Mouse (Mus musculus) hindbrain, embryonic 11.5 days (tissue): ENCODE results near the gene Gm42878. TPM values are rescaled to one million over a fixed set of nuclear protein-coding genes. Genes with fewer than 3 reads are reported as not detected.

ENCODE experiments used
- ATAC-seq: fragments of 200-750 bp; cut with Nextera tagmentation; 2 replicates; pipeline ENCODE4 v1.8.0; 2017; ENCODE audit warnings: mild to moderate bottlenecking, moderate TSS enrichment, moderate library complexity; ENCODE audit not compliant: low FRiP score
- DNase-seq: peaks from one replicate; pipeline ENCODE4 v3.0.0-alpha.2; 2015; ENCODE audit warnings: low spot score
- H3K27ac ChIP-seq: fragments of 300-500 bp; sonication (generic); 2 replicates; pipeline ENCODE4 v1.5.1; 2014; ENCODE audit warnings: mild to moderate bottlenecking, low read depth, low read length
- H3K27me3 ChIP-seq: fragments of 300-500 bp; sonication (generic); 2 replicates; pipeline ENCODE4 v1.6.1; 2014; ENCODE audit warnings: mild to moderate bottlenecking, low read length, moderate library complexity, mixed read lengths; ENCODE audit not compliant: control insufficient read depth, insufficient read depth
- H3K36me3 ChIP-seq: fragments of 300-500 bp; sonication (generic); 2 replicates; pipeline ENCODE4 v1.6.1; 2014; ENCODE audit warnings: mild to moderate bottlenecking, low read length, moderate library complexity, mixed read lengths; ENCODE audit not compliant: control insufficient read depth, insufficient read depth
- H3K4me1 ChIP-seq: fragments of 300-500 bp; sonication (generic); replicated peaks from 2 replicates; pipeline ENCODE4 v1.6.1; 2014; ENCODE audit warnings: low read length, mixed read lengths; ENCODE audit not compliant: control insufficient read depth, insufficient read depth
- H3K4me2 ChIP-seq: fragments of 300-500 bp; sonication (generic); replicated peaks from 2 replicates; pipeline ENCODE4 v1.6.1; 2014; ENCODE audit warnings: mild to moderate bottlenecking, low read depth, low read length
- H3K4me3 ChIP-seq: fragments of 300-500 bp; sonication (generic); 2 replicates; pipeline ENCODE4 v1.5.1; 2014; ENCODE audit warnings: low read depth, low read length
- H3K9ac ChIP-seq: fragments of 300-500 bp; sonication (generic); 2 replicates; pipeline ENCODE4 v1.6.1; 2014; ENCODE audit warnings: low read depth, low read length
- H3K9me3 ChIP-seq: fragments of 300-500 bp; sonication (generic); 2 replicates; pipeline ENCODE4 v1.6.1; 2016; ENCODE audit warnings: low read length; ENCODE audit not compliant: control insufficient read depth
- whole genome bisulfite sequencing: fragments of 180-500 bp; shearing (Covaris S2); extraction: QIAGEN DNeasy Blood & Tissue Kit; methylation state at CpG from one replicate; pipeline ENCODE4 v1.1.7; 2014; 5-methylcytosine and 5-hydroxymethylcytosine counted together
- polyA plus RNA-seq: library from polyadenylated mRNA; unstranded; fragments of >200 nt; fragmentation: Nextera tagmentation; extraction: Ambion mirVana; gene quantifications from 2 replicates; pipeline ENCODE4 v1.2.1, GENCODE M21; 2014

Gene Gm42878
- polyA plus RNA-seq, 1 experiment from 2014 or later, result not detected

GRCm38 (mm10) chr5:121586400-121587039, 41.2 kb upstream of the Gm42878 start:
- H3K4me1 ChIP-seq, result no peaks in the 10 kb centered on the region
- no peaks in the 10 kb centered on the region for H3K36me3 ChIP-seq
- no peaks in the 10 kb centered on the region for H3K27me3 ChIP-seq
- 73% methylated on average over 6 of the region's 6 CpGs for WGBS
- no peak overlapping the region for H3K27ac ChIP-seq
- DNase-seq (no peak), ATAC-seq (no peak)
- no peaks in the 10 kb centered on the region for H3K9me3 ChIP-seq
- no peak overlapping the region for H3K4me3 ChIP-seq
- no peak overlapping the region for H3K9ac ChIP-seq
- H3K4me2 ChIP-seq, result no peak overlapping the region

GRCm38 (mm10) chr5:121585699-121586098, 40.4 kb upstream of the Gm42878 start:
- Histone ChIP-seq H3K27me3 (no peaks in the 10 kb centered on the region), H3K4me2 (no peak overlapping the region), H3K9me3 (no peaks in the 10 kb centered on the region), H3K36me3 (no peaks in the 10 kb centered on the region), H3K4me1 (no peaks in the 10 kb centered on the region), H3K4me3 (no peak overlapping the region), H3K9ac (no peak overlapping the region), H3K27ac (no peak overlapping the region)
- DNase-seq, result no peak
- ATAC-seq, result no peak
- WGBS, result 85% methylated on average over 5 of the region's 5 CpGs

- Histone ChIP-seq H3K27me3 (no peaks in the 10 kb centered on the region), H3K36me3 (no peaks in the 10 kb centered on the region), H3K9me3 (no peaks in the 10 kb centered on the region), H3K4me1 (no peaks in the 10 kb centered on the region), H3K4me3 (no peak overlapping the region), H3K27ac (no peak overlapping the region), H3K9ac (no peak overlapping the region), H3K4me2 (no peak overlapping the region)
- WGBS, result 94% methylated on average over 10 of the region's 10 CpGs
- no peak for ATAC-seq
- no peak for DNase-seq
Observed at GRCm38 (mm10) chr5:121585005-121585404, 39.7 kb upstream of the Gm42878 start.

GRCm38 (mm10) chr5:121583765-121584501, 38.7 kb upstream of the Gm42878 start:
- Histone ChIP-seq H3K27ac (no peak overlapping the region), H3K9ac (no peak overlapping the region), H3K4me2 (no peak overlapping the region), H3K4me1 (no peaks in the 10 kb centered on the region), H3K36me3 (0 out of 2 replicates have a peak, but pooled peaks cover 6% of the 10 kb centered on the region), H3K9me3 (no peaks in the 10 kb centered on the region), H3K4me3 (no peak overlapping the region), H3K27me3 (no peaks in the 10 kb centered on the region)
- ATAC-seq (no peak), DNase-seq (peak; percentile 25)
- 56% methylated on average over 12 of the region's 12 CpGs for WGBS

GRCm38 (mm10) chr5:121581945-121582344, 36.7 kb upstream of the Gm42878 start:
- 0 out of 2 replicates have a peak, but pooled peaks cover 6% of the 10 kb centered on the region for H3K36me3 ChIP-seq
- no peak overlapping the region for H3K9ac ChIP-seq
- H3K27me3 ChIP-seq, result no peaks in the 10 kb centered on the region
- WGBS, result 93% methylated on average over 8 of the region's 8 CpGs
- no peaks in the 10 kb centered on the region for H3K9me3 ChIP-seq
- H3K4me2 ChIP-seq, result no peak overlapping the region
- H3K27ac ChIP-seq, result no peak overlapping the region
- ATAC-seq (no peak), DNase-seq (no peak)
- no peaks in the 10 kb centered on the region for H3K4me1 ChIP-seq
- H3K4me3 ChIP-seq, result no peak overlapping the region

GRCm38 (mm10) chr5:121576927-121577488, 31.7 kb upstream of the Gm42878 start:
- WGBS, result 87% methylated on average over 11 of the region's 11 CpGs
- no peak for ATAC-seq

GRCm38 (mm10) chr5:121575867-121576266, 30.6 kb upstream of the Gm42878 start:
- H3K9me3 ChIP-seq, result no peaks in the 10 kb centered on the region
- no peaks in the 10 kb centered on the region for H3K27me3 ChIP-seq
- 94% methylated on average over 11 of the region's 11 CpGs for WGBS
- no peak for ATAC-seq
- H3K36me3 ChIP-seq, result 0 out of 2 replicates have a peak, but pooled peaks cover 6% of the 10 kb centered on the region
- no peak for DNase-seq
- H3K4me2 ChIP-seq, result no peak overlapping the region
- no peak overlapping the region for H3K4me3 ChIP-seq
- no peak overlapping the region for H3K9ac ChIP-seq
- H3K27ac ChIP-seq, result no peak overlapping the region
- no peaks in the 10 kb centered on the region for H3K4me1 ChIP-seq

More at GRCm38 (mm10) chr5:121576927-121577488, 31.7 kb upstream of the Gm42878 start:
- DNase-seq, result no peak
- Histone ChIP-seq H3K4me2 (no peak overlapping the region), H3K9ac (no peak overlapping the region), H3K36me3 (0 out of 2 replicates have a peak, but pooled peaks cover 6% of the 10 kb centered on the region), H3K27me3 (no peaks in the 10 kb centered on the region), H3K4me3 (no peak overlapping the region), H3K4me1 (no peaks in the 10 kb centered on the region), H3K27ac (no peak overlapping the region), H3K9me3 (no peaks in the 10 kb centered on the region)

GRCm38 (mm10) chr5:121574145-121574544, 28.9 kb upstream of the Gm42878 start:
- Histone ChIP-seq H3K27ac (no peak overlapping the region), H3K4me1 (no peaks in the 10 kb centered on the region)

More at GRCm38 (mm10) chr5:121574145-121574544, 28.9 kb upstream of the Gm42878 start:
- H3K36me3 ChIP-seq, result 0 out of 2 replicates have a peak, but pooled peaks cover 2% of the 10 kb centered on the region
- no peaks in the 10 kb centered on the region for H3K9me3 ChIP-seq
- WGBS, result 91% methylated on average over 13 of the region's 13 CpGs
- no peak overlapping the region for H3K4me2 ChIP-seq
- no peak overlapping the region for H3K4me3 ChIP-seq
- H3K27me3 ChIP-seq, result no peaks in the 10 kb centered on the region
- DNase-seq (no peak), ATAC-seq (no peak)
- H3K9ac ChIP-seq, result no peak overlapping the region
